Mouse (Mus musculus) regulatory T cell (primary cell): ENCODE measurements around the gene Slc24a3.

Experiments
- in situ Hi-C: fragments of 300-600 bp; cut with MboI, MseI; formaldehyde crosslinking; loops from one replicate; pipeline ENCODE4 v1.15.1; 2025; ENCODE audit warnings: high pct_unique_total_duplicates

The Slc24a3 gene

GRCm38 (mm10) chr2:145420967-145421888 lies 253.7 kb downstream of the Slc24a3 start:
- in situ Hi-C loops: no loop called here

- in situ Hi-C loops: no loop called here
Measured at GRCm38 (mm10) chr2:145421889-145422212, 254.3 kb downstream of the Slc24a3 start.

GRCm38 (mm10) chr2:145429982-145430381 lies 262.4 kb downstream of the Slc24a3 start:
- in situ Hi-C loops: no loop called here

- in situ Hi-C loops: no loop called here
Measured at GRCm38 (mm10) chr2:145434068-145434467, 266.5 kb downstream of the Slc24a3 start.

GRCm38 (mm10) chr2:145438336-145438735 lies 270.8 kb downstream of the Slc24a3 start:
- in situ Hi-C loops: no loop called here

GRCm38 (mm10) chr2:145439755-145440154 lies 272.2 kb downstream of the Slc24a3 start:
- in situ Hi-C loops: no loop called here

GRCm38 (mm10) chr2:145457106-145457747 lies 289.7 kb downstream of the Slc24a3 start:
- in situ Hi-C loops: no loop called here

- in situ Hi-C loops: no loop called here
Measured at GRCm38 (mm10) chr2:145460854-145461423, 293.4 kb downstream of the Slc24a3 start.

GRCm38 (mm10) chr2:145462253-145462652 lies 294.7 kb downstream of the Slc24a3 start:
- in situ Hi-C loops: no loop called here

- in situ Hi-C loops: no loop called here
Measured at GRCm38 (mm10) chr2:145468701-145469325, 301.3 kb downstream of the Slc24a3 start.

- in situ Hi-C loops: no loop called here
Measured at GRCm38 (mm10) chr2:145477484-145477883, 309.9 kb downstream of the Slc24a3 start.

- in situ Hi-C loops: no loop called here
Measured at GRCm38 (mm10) chr2:145479676-145480075, 312.1 kb downstream of the Slc24a3 start.

- in situ Hi-C loops: no loop called here
Measured at GRCm38 (mm10) chr2:145500231-145500630, 332.7 kb downstream of the Slc24a3 start.

- in situ Hi-C loops: no loop called here
Measured at GRCm38 (mm10) chr2:145501472-145501871, 333.9 kb downstream of the Slc24a3 start.

GRCm38 (mm10) chr2:145507702-145508101 lies 340.1 kb downstream of the Slc24a3 start:
- in situ Hi-C loops: no loop called here

- in situ Hi-C loops: no loop called here
Measured at GRCm38 (mm10) chr2:145510650-145511225, 343.2 kb downstream of the Slc24a3 start.

- in situ Hi-C loops: loop anchor here (5.0 kb wide), 1 partner anchor 354 kb away; no protein-coding TSS in a partner anchor
Measured at GRCm38 (mm10) chr2:145515956-145516355, 348.4 kb downstream of the Slc24a3 start.

- in situ Hi-C loops: loop anchor here (5.0 kb wide), 1 partner anchor 355 kb away; no protein-coding TSS in a partner anchor
Measured at GRCm38 (mm10) chr2:145517346-145517745, 349.8 kb downstream of the Slc24a3 start.

GRCm38 (mm10) chr2:145522017-145522416 lies 354.5 kb downstream of the Slc24a3 start:
- in situ Hi-C loops: no loop called here

GRCm38 (mm10) chr2:145523381-145523780 lies 355.8 kb downstream of the Slc24a3 start:
- in situ Hi-C loops: no loop called here

- in situ Hi-C loops: no loop called here
Measured at GRCm38 (mm10) chr2:145527151-145527550, 359.6 kb downstream of the Slc24a3 start.

GRCm38 (mm10) chr2:145530941-145531353 lies 363.4 kb downstream of the Slc24a3 start:
- in situ Hi-C loops: no loop called here
